Mouse (Mus musculus): Measurements from ENCODE around the gene Ptma.
A peak's percentile ranks its signal among the peaks of the same experiment; 100 is the strongest.
"Not testable (repeated sequence)": the region's sequence is repeated elsewhere in the genome, so short reads cannot be mapped to it uniquely, and the experiment has no call there.

The Ptma gene

DNA sequence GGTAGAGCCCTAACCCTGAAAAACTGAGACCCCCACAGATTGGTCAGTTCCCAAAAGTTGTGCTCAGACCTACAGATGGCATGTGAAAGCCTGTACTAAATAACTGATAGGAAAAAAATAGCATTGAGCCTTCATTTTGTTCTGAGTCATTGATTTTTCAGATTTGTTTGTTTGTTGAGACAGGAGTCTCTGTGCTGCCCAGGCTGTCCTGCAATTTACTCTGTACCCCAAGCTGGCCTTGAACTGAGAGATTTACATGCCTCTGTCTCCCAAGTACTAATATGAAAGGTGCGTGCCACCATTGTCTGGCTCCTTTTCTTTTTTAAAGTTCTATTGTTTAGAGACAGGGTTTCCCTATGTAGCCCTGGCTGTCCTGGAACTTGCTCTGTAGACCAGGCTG is 41.2 kb upstream of the Ptma start:
- Histone ChIP-seq H3K27me3 (ENCODE audit: insufficient read depth, low read length) (no peaks in the 10 kb centered on the region), H3K4me3 (replicated peaks; ENCODE audit: low read length) (no peak overlapping the region), H3K36me3 (ENCODE audit: insufficient read depth, low read length) (no peaks in the 10 kb centered on the region), H3K9me3 (ENCODE audit: low read length) (no peaks in the 10 kb centered on the region), H3K4me1 (replicated peaks; ENCODE audit: low read depth, low read length) (peaks cover 71% of the 10 kb centered on the region)
- TF ChIP-seq NANOG (IDR thresholded peaks at IDR 0.05; ENCODE audit: borderline replicate concordance, low read length): no peak
- no peak for TF ChIP-seq CTCF (conservative IDR thresholded peaks at IDR 0.05; ENCODE audit: low read length)

DNA sequence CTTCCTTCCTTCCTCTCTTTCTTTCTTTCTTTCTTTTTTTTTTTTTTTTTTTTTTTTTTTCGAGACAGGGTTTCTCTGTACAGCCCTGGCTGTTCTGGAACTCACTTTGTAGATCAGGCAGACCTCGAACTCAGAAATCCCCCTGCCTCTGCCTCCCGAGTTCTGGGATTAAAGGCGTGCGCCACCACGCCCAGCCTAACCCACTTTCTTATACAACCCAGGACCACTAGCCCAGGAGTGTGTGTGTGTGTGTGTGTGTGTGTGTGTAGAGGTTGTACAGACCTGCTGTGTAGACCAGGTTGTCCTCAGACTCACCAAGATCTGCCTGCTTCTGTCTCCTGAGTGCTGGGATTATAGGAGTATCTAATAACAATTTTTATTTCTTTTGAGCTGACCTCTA is 40.7 kb upstream of the Ptma start:
- H3K27me3 ChIP-seq (ENCODE audit: insufficient read depth, low read length); H3K4me3 ChIP-seq (replicated peaks; ENCODE audit: low read length); H3K9me3 ChIP-seq (ENCODE audit: low read length); H3K36me3 ChIP-seq (ENCODE audit: insufficient read depth, low read length): not testable (repeated sequence)
- peaks cover 72% of the 10 kb centered on the region for H3K4me1 ChIP-seq (replicated peaks; ENCODE audit: low read depth, low read length)

DNA sequence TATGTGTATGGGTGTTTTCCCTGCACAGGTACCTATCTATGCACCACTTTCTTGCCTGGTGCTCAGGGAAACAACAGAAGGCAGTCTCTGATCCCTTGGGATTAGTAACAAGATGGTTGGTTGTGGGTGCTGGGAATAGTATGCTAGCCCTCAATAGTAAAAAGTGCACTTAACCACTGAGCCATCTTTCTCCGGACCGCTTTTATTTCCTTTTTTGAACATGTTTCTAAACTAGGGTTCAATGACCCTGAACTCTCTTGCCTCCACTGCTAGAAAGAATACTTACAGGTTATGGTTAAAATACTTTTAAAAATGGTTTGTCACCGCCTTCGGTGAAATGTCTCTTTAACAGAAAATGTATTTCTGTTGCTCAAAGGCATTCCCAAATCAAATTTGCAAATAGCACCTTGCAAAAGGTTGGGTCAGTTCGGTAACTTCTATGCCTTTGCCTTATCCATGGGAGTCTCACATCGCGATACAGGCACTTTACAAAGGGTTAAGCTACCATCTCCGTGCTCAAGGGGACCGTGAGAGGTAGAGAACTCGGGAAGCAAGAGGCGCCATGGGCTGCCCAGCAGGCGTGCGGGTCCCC is 39.7 kb upstream of the Ptma start:
- no peaks in the 10 kb centered on the region for H3K9me3 ChIP-seq (ENCODE audit: low read length)
- TF ChIP-seq NANOG (IDR thresholded peaks at IDR 0.05; ENCODE audit: borderline replicate concordance, low read length): no peak
- no peak for TF ChIP-seq CTCF (conservative IDR thresholded peaks at IDR 0.05; ENCODE audit: low read length)
- no peak for TF ChIP-seq POU5F1 (IDR thresholded peaks at IDR 0.05; ENCODE audit: borderline replicate concordance, low read length)
- peaks cover 72% of the 10 kb centered on the region for H3K4me1 ChIP-seq (replicated peaks; ENCODE audit: low read depth, low read length)
- no peaks in the 10 kb centered on the region for H3K27me3 ChIP-seq (ENCODE audit: insufficient read depth, low read length)
- H3K4me3 ChIP-seq (replicated peaks; ENCODE audit: low read length): peak overlapping the region; percentile 85
- no peaks in the 10 kb centered on the region for H3K36me3 ChIP-seq (ENCODE audit: insufficient read depth, low read length)

DNA sequence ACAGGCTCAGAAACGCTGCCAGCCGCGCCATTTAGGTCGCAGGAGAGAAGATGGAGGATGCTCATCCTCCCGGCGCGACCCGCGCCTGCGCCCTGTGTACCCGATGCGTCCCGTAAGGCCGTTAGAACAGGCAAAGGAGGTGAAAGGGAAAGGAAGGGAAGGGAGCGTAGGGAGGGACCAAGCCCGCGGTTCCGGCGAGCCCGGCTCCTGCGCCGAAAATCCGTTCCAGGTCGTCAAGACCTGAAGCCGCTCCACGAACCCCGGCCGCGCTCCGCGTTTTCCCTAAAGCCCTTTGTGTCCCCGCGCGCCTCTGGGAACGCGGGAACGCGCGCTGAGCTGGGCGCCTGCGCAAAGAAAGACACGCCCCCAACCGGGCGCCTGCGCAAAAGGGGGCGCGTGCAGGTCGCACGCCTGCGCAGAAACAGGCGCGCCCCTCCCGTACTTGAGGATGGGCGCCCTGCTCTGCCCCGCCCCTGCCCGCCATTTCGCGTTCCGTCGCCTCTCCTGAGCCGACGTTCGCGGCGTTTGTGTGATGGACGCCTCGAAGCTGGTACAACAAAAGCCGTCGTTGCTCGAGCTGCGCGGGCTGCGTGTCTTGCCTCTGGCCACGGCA is 39.1 kb upstream of the Ptma start:
- TF ChIP-seq POU5F1 (IDR thresholded peaks at IDR 0.05; ENCODE audit: borderline replicate concordance, low read length) (no peak), CTCF (conservative IDR thresholded peaks at IDR 0.05; ENCODE audit: low read length) (no peak), NANOG (IDR thresholded peaks at IDR 0.05; ENCODE audit: borderline replicate concordance, low read length) (no peak)
- peak overlapping the region; percentile 95 for H3K4me3 ChIP-seq (replicated peaks; ENCODE audit: low read length)
- H3K27me3 ChIP-seq (ENCODE audit: insufficient read depth, low read length): no peaks in the 10 kb centered on the region
- no peaks in the 10 kb centered on the region for H3K36me3 ChIP-seq (ENCODE audit: insufficient read depth, low read length)
- H3K4me1 ChIP-seq (replicated peaks; ENCODE audit: low read depth, low read length): peaks cover 72% of the 10 kb centered on the region
- no peaks in the 10 kb centered on the region for H3K9me3 ChIP-seq (ENCODE audit: low read length)

DNA sequence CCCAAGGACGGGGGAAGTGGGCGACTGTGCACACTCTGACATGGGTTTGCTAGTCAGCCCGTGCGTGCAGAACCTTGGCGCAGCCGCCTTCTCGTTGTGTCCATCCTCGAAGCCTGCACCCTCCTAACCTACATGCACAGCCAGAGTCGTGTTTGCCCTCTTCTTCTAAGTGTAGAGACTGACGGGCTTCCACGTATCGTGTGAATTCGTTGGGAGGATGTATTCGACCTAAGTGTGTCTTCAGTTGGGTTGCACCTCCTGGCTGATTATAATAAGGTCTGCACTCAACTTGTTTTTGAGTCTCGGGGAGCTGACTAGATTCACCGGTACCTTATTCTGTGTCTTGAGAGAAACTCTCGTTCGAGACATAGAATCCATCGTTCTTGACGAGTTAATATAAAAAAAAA is 38.6 kb upstream of the Ptma start:
- Histone ChIP-seq H3K4me1 (replicated peaks; ENCODE audit: low read depth, low read length) (peaks cover 72% of the 10 kb centered on the region), H3K9me3 (ENCODE audit: low read length) (no peaks in the 10 kb centered on the region), H3K4me3 (replicated peaks; ENCODE audit: low read length) (peak overlapping the region; percentile 95), H3K27me3 (ENCODE audit: insufficient read depth, low read length) (no peaks in the 10 kb centered on the region), H3K36me3 (ENCODE audit: insufficient read depth, low read length) (no peaks in the 10 kb centered on the region)
- TF ChIP-seq POU5F1 (IDR thresholded peaks at IDR 0.05; ENCODE audit: borderline replicate concordance, low read length): no peak
- no peak for TF ChIP-seq CTCF (conservative IDR thresholded peaks at IDR 0.05; ENCODE audit: low read length)
- TF ChIP-seq NANOG (IDR thresholded peaks at IDR 0.05; ENCODE audit: borderline replicate concordance, low read length): no peak

DNA sequence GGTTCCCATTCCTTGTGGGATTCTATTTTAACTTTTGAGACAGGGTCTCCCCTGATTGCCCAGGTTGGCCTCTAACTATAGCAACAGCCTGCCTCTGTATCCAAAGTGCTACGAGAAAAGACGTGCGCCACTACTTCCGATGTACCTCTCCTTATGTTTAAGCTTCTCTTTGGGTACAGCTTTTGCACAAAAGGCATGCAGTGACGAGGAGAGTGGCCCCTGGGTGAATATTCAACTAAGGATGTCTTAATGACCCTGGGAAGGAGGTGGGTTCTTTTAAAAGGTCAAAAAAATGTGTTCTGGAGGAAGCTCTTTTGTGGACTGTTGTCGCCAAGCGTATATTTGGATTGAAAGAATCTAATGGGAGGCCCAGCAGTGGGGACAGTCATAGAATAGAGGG is 38.2 kb upstream of the Ptma start:
- no peak for TF ChIP-seq POU5F1 (IDR thresholded peaks at IDR 0.05; ENCODE audit: borderline replicate concordance, low read length)
- TF ChIP-seq CTCF (conservative IDR thresholded peaks at IDR 0.05; ENCODE audit: low read length): no peak
- TF ChIP-seq NANOG (IDR thresholded peaks at IDR 0.05; ENCODE audit: borderline replicate concordance, low read length): no peak

DNA sequence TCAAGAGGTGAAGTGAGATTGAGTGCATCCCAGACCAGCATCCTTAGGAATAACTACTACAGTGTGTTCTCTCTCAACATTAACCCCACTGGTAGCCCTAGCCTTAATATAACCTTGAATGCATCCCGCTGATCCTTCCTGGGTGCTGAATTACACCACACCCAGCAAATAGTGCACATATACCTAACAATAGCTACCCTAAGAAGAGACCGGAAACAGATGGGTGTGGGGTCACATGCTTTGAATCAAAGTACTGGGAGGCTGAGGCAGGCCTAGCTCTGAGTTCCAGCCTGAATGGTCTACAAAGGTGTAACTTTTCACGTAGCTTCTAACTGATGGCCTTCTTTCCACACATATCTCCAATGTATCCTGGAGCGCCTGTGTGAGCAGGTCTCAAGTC is 37.8 kb upstream of the Ptma start:
- no peaks in the 10 kb centered on the region for H3K9me3 ChIP-seq (ENCODE audit: low read length)

More for the DNA sequence above, 38.2 kb upstream of the Ptma start:
- Histone ChIP-seq H3K9me3 (ENCODE audit: low read length) (no peaks in the 10 kb centered on the region), H3K27me3 (ENCODE audit: insufficient read depth, low read length) (no peaks in the 10 kb centered on the region), H3K4me1 (replicated peaks; ENCODE audit: low read depth, low read length) (peaks cover 72% of the 10 kb centered on the region), H3K4me3 (replicated peaks; ENCODE audit: low read length) (peak overlapping the region; percentile 95), H3K36me3 (ENCODE audit: insufficient read depth, low read length) (no peaks in the 10 kb centered on the region)

DNA sequence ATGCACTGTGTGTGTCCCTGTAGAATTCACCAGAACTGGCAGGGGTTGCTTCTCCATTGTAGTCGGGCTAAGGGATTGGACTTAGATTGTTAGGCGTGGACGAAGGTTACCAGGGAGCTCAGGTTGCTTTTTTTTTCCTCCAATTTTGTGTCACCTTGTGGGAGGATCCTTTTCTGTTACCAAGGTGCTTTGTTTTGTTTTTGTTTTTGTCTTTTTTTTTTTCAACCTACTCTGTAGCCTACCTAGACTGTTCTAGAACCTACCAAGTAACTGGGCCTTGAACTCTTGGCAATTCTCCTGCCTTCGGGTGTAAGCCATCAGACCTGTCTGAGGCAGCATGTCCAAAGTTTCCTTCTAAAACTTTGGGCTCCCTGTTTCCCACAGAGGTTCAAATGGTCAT is 36.6 kb upstream of the Ptma start:
- no peaks in the 10 kb centered on the region for H3K9me3 ChIP-seq (ENCODE audit: low read length)
- H3K4me3 ChIP-seq (replicated peaks; ENCODE audit: low read length): 0 out of 2 replicates have a peak overlapping the region, but pooled peaks have one; percentile 95
- H3K4me1 ChIP-seq (replicated peaks; ENCODE audit: low read depth, low read length): peaks cover 76% of the 10 kb centered on the region
- H3K27me3 ChIP-seq (ENCODE audit: insufficient read depth, low read length): no peaks in the 10 kb centered on the region
- TF ChIP-seq CTCF (conservative IDR thresholded peaks at IDR 0.05; ENCODE audit: low read length): no peak
- TF ChIP-seq POU5F1 (IDR thresholded peaks at IDR 0.05; ENCODE audit: borderline replicate concordance, low read length): no peak
- no peak for TF ChIP-seq NANOG (IDR thresholded peaks at IDR 0.05; ENCODE audit: borderline replicate concordance, low read length)
- H3K36me3 ChIP-seq (ENCODE audit: insufficient read depth, low read length): no peaks in the 10 kb centered on the region

More for the DNA sequence above, 37.8 kb upstream of the Ptma start:
- no peaks in the 10 kb centered on the region for H3K36me3 ChIP-seq (ENCODE audit: insufficient read depth, low read length)
- H3K4me3 ChIP-seq (replicated peaks; ENCODE audit: low read length): peak overlapping the region; percentile 95
- H3K4me1 ChIP-seq (replicated peaks; ENCODE audit: low read depth, low read length): peaks cover 72% of the 10 kb centered on the region
- TF ChIP-seq POU5F1 (IDR thresholded peaks at IDR 0.05; ENCODE audit: borderline replicate concordance, low read length): no peak
- TF ChIP-seq NANOG (IDR thresholded peaks at IDR 0.05; ENCODE audit: borderline replicate concordance, low read length): no peak
- no peak for TF ChIP-seq CTCF (conservative IDR thresholded peaks at IDR 0.05; ENCODE audit: low read length)
- no peaks in the 10 kb centered on the region for H3K27me3 ChIP-seq (ENCODE audit: insufficient read depth, low read length)

DNA sequence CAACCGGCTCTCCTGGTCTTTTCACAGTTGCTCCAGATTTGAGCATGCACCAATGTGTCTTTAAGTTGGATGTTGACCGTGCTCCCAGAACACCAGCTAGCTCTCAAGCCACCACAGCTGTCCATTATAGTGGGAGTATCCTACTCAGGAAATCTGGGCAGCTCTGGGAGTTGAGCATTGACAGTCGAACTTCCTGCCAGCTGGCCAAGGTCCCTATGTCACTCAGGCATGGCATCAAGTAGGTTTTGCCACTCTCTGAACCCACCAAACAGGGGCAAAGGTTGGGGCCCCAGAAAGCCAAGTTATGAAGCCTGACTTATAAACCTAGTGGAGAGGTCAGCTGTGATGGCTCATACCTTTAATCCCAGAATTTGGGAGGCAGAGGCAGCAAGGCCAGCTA is 35.8 kb upstream of the Ptma start:
- TF ChIP-seq NANOG (IDR thresholded peaks at IDR 0.05; ENCODE audit: borderline replicate concordance, low read length): no peak
- TF ChIP-seq CTCF (conservative IDR thresholded peaks at IDR 0.05; ENCODE audit: low read length): no peak
- no peak for TF ChIP-seq POU5F1 (IDR thresholded peaks at IDR 0.05; ENCODE audit: borderline replicate concordance, low read length)
- Histone ChIP-seq H3K4me1 (replicated peaks; ENCODE audit: low read depth, low read length) (peaks cover 78% of the 10 kb centered on the region), H3K27me3 (ENCODE audit: insufficient read depth, low read length) (no peaks in the 10 kb centered on the region), H3K9me3 (ENCODE audit: low read length) (no peaks in the 10 kb centered on the region), H3K4me3 (replicated peaks; ENCODE audit: low read length) (peak overlapping the region; percentile 23; the same call in 1 of the 2 replicates), H3K36me3 (ENCODE audit: insufficient read depth, low read length) (no peaks in the 10 kb centered on the region)
